Mouse (Mus musculus) CH12.LX (cell line): ENCODE measurements at regions not wholly inside any gene's neighbourhood (a gene's known extent, or its start where the extent isn't known, plus 50 kb on each side); places are given as distances from the start of the nearest gene placed in this dataset.

Source experiments
- DNase-seq: peaks from one replicate; pipeline ENCODE4 v3.0.0-alpha.2; 2013; ENCODE audit errors: extremely low read depth
- H3K27ac ChIP-seq: 2 replicates; pipeline ENCODE4 v1.5.1; 2012; ENCODE audit warnings: low read depth, mild to moderate bottlenecking, control low read depth, moderate library complexity; ENCODE audit not compliant: insufficient read depth
- H3K27me3 ChIP-seq: replicated peaks from 2 replicates; pipeline ENCODE3; 2012; ENCODE audit warnings: inconsistent platforms
- H3K36me3 ChIP-seq, 2 experiments: replicated peaks in 1 of 2; 2 replicates each; pipeline versions ENCODE3 to v1.6.1; 2012; ENCODE audit warnings: inconsistent platforms in 1 of 2, low read length in 1 of 2, mild to moderate bottlenecking in 1 of 2, mixed read lengths in 1 of 2, moderate library complexity in 1 of 2; ENCODE audit not compliant: control insufficient read depth in 1 of 2, insufficient read depth in 1 of 2
- H3K4me1 ChIP-seq, 2 experiments: 2 replicates each; pipeline ENCODE4 v1.6.1; 2012; ENCODE audit warnings: inconsistent platforms in 1 of 2, moderate library complexity in 1 of 2; ENCODE audit not compliant: insufficient read depth in 2 of 2, control insufficient read depth in 1 of 2
- H3K4me2 ChIP-seq: 2 replicates; pipeline ENCODE4 v1.6.1; 2012; ENCODE audit warnings: low read depth, mild to moderate bottlenecking, control low read depth; ENCODE audit not compliant: poor library complexity, insufficient read depth, severe bottlenecking
- H3K4me3 ChIP-seq, 3 experiments: fragments of 150-350 bp in 1 of 3; sonication (generic) in 1 of 3; replicated peaks in 1 of 3; 2 replicates each; pipeline versions ENCODE3 to v1.5.1; 2011 to 2012; ENCODE audit warnings: low read depth in 2 of 3, low read length in 2 of 3, mild to moderate bottlenecking in 2 of 3, moderate library complexity in 2 of 3, control low read depth in 1 of 3, improper control_type of control experiment in 1 of 3, inconsistent platforms in 1 of 3, mixed read lengths in 1 of 3; ENCODE audit not compliant: poor library complexity in 1 of 3
- H3K79me2 ChIP-seq: replicated peaks from 2 replicates; pipeline ENCODE4 v1.6.1; 2012; ENCODE audit warnings: mild to moderate bottlenecking, moderate library complexity; ENCODE audit not compliant: control insufficient read depth, poor library complexity, insufficient read depth, severe bottlenecking; ENCODE audit errors: extremely low read depth
- H3K9ac ChIP-seq: 2 replicates; pipeline ENCODE4 v1.6.1; 2012; ENCODE audit warnings: low read depth, mild to moderate bottlenecking, control low read depth, moderate library complexity; ENCODE audit not compliant: insufficient read depth
- H3K9me3 ChIP-seq: replicated peaks from 2 replicates; pipeline ENCODE3; 2012; ENCODE audit warnings: low read length, inconsistent platforms, mixed read lengths
- BHLHE40 ChIP-seq: IDR thresholded peaks from 2 replicates; pipeline ENCODE4 v1.6.1; 2011; ENCODE audit warnings: mild to moderate bottlenecking, low read depth, low read length, improper control_type of control experiment
- CHD1 ChIP-seq: IDR thresholded peaks from 2 replicates; pipeline ENCODE4 v1.6.1; 2012; ENCODE audit warnings: low read depth, low read length, improper control_type of control experiment, inconsistent platforms
- GABPA ChIP-seq: IDR thresholded peaks from 2 replicates; pipeline ENCODE4 v1.6.1; 2012; ENCODE audit warnings: low read depth, low read length, improper control_type of control experiment, inconsistent platforms; ENCODE audit not compliant: insufficient replicate concordance
- IRF4 ChIP-seq: IDR thresholded peaks from 2 replicates; pipeline ENCODE4 v1.6.1; 2014; ENCODE audit warnings: low read depth, mild to moderate bottlenecking, inconsistent platforms, low read length, improper control_type of control experiment
- JUN ChIP-seq: IDR thresholded peaks from 2 replicates; pipeline ENCODE4 v1.6.1; 2011; ENCODE audit warnings: low read depth, mild to moderate bottlenecking, low read length, improper control_type of control experiment, moderate library complexity; ENCODE audit not compliant: insufficient read depth
- KAT2A ChIP-seq: IDR thresholded peaks from 2 replicates; pipeline ENCODE4 v1.6.1; 2012; ENCODE audit warnings: low read length, improper control_type of control experiment, inconsistent platforms; ENCODE audit not compliant: insufficient replicate concordance
- MAX ChIP-seq: IDR thresholded peaks from 2 replicates; pipeline ENCODE4 v1.6.1; 2011; ENCODE audit warnings: low read length, improper control_type of control experiment
- MEF2A ChIP-seq: IDR thresholded peaks from 2 replicates; pipeline ENCODE4 v1.6.1; 2014; ENCODE audit warnings: low read depth, mild to moderate bottlenecking, inconsistent platforms, low read length, improper control_type of control experiment, borderline replicate concordance
- MXI1 ChIP-seq: IDR thresholded peaks from 2 replicates; pipeline ENCODE4 v1.6.1; 2011; ENCODE audit warnings: mild to moderate bottlenecking, low read depth, low read length, improper control_type of control experiment
- MYC ChIP-seq: IDR thresholded peaks from 2 replicates; pipeline ENCODE4 v1.6.1; 2011; ENCODE audit warnings: low read depth, mild to moderate bottlenecking, improper control_type of control experiment, low read length
- PAX5 ChIP-seq: IDR thresholded peaks from 2 replicates; pipeline ENCODE4 v1.6.1; 2012; ENCODE audit warnings: low read length, inconsistent platforms, mixed read lengths
- POLR2AphosphoS2 ChIP-seq: IDR thresholded peaks from 2 replicates; pipeline ENCODE4 v1.6.1; 2011; ENCODE audit warnings: low read depth, low read length, improper control_type of control experiment
- SMC3 ChIP-seq: IDR thresholded peaks from 2 replicates; pipeline ENCODE4 v1.6.1; 2011; ENCODE audit warnings: low read depth, low read length, improper control_type of control experiment
- TCF12 ChIP-seq: IDR thresholded peaks from 2 replicates; pipeline ENCODE4 v1.6.1; 2014; ENCODE audit warnings: low read depth, mild to moderate bottlenecking, inconsistent platforms, low read length, improper control_type of control experiment
- UBTF ChIP-seq: IDR thresholded peaks from 2 replicates; pipeline ENCODE4 v1.6.1; 2012; ENCODE audit warnings: low read depth, mild to moderate bottlenecking, inconsistent platforms, low read length, improper control_type of control experiment, moderate library complexity
- USF2 ChIP-seq: conservative IDR thresholded peaks from 2 replicates; pipeline ENCODE4 v1.6.1; 2011; ENCODE audit warnings: low read depth, low read length, improper control_type of control experiment
- ZC3H11A ChIP-seq: IDR thresholded peaks from 2 replicates; pipeline ENCODE4 v1.6.1; 2012; ENCODE audit warnings: low read depth, mild to moderate bottlenecking, inconsistent platforms, low read length, improper control_type of control experiment
- ZMIZ1 ChIP-seq: IDR thresholded peaks from 2 replicates; pipeline ENCODE4 v1.6.1; 2012; ENCODE audit warnings: low read depth, mild to moderate bottlenecking, inconsistent platforms, low read length, improper control_type of control experiment
- ZNF384 ChIP-seq: IDR thresholded peaks from 2 replicates; pipeline ENCODE4 v1.6.1; 2012; ENCODE audit warnings: low read depth, low read length, improper control_type of control experiment, inconsistent platforms
- dilution Hi-C: fragments of 300-500 bp; cut with MboI; formaldehyde crosslinking; loops from 2 replicates; pipeline ENCODE4 v1.14.3; 2020; ENCODE audit warnings: low sequenced_read_pairs; ENCODE audit not compliant: extremely low pct_unique_long_range_greater_than_20kb, extremely low pct_ligation_motif_present
- in situ Hi-C: fragments of 300-500 bp; cut with MboI; formaldehyde crosslinking; loops from 3 replicates; pipeline ENCODE4 v1.14.3; 2019; ENCODE audit warnings: low sequenced_read_pairs, low pct_ligation_motif_present, low pct_unique_long_range_greater_than_20kb, mixed read lengths

- dilution Hi-C loops (no loop called here), in situ Hi-C loops (no loop called here)
- H3K4me1 ChIP-seq: no peaks in the 10 kb centered on the region
- H3K9me3 ChIP-seq: peaks cover 55% of the 10 kb centered on the region
- H3K27ac ChIP-seq: no peak overlapping the region
- H3K27me3 ChIP-seq: no peaks in the 10 kb centered on the region
- no peak overlapping the region for H3K4me3 ChIP-seq
- no peak overlapping the region for H3K4me2 ChIP-seq
- H3K79me2 ChIP-seq: no peaks in the 10 kb centered on the region
- no peaks in the 10 kb centered on the region for H3K36me3 ChIP-seq
- TF ChIP-seq ZMIZ1 (no peak), BHLHE40 (no peak), CHD1 (no peak), KAT2A (no peak), MAX (no peak), JUN (no peak), TCF12 (no peak), SMC3 (no peak), ZC3H11A (no peak), ZNF384 (no peak), GABPA (no peak), POLR2AphosphoS2 (no peak), USF2 (no peak), PAX5 (no peak), MYC (no peak), MXI1 (no peak)
- DNase-seq: no peak
- no peak overlapping the region for H3K9ac ChIP-seq
These were observed 455.8 kb upstream of the Nr2f2 start for GRCm38 (mm10) chr7:70822310-70822821.

GRCm38 (mm10) chr7:70821861-70822260, 455.3 kb upstream of the Nr2f2 start:
- H3K36me3 ChIP-seq: no peaks in the 10 kb centered on the region
- H3K4me3 ChIP-seq: no peak overlapping the region
- H3K9me3 ChIP-seq: peaks cover 57% of the 10 kb centered on the region
- no peaks in the 10 kb centered on the region for H3K27me3 ChIP-seq
- no peak overlapping the region for H3K9ac ChIP-seq
- no peak for DNase-seq
- H3K79me2 ChIP-seq: no peaks in the 10 kb centered on the region
- H3K4me1 ChIP-seq: no peaks in the 10 kb centered on the region
- H3K27ac ChIP-seq: no peak overlapping the region
- dilution Hi-C loops (no loop called here), in situ Hi-C loops (no loop called here)
- no peak overlapping the region for H3K4me2 ChIP-seq
- no peak for TF ChIP-seq GABPA
- no peak for TF ChIP-seq IRF4
- no peak for TF ChIP-seq MXI1
- TF ChIP-seq MEF2A: no peak
- TF ChIP-seq TCF12: no peak
- no peak for TF ChIP-seq SMC3
- no peak for TF ChIP-seq UBTF
